Mouse (Mus musculus) cerebellum, adult 11-12 months (tissue): ENCODE measurements at regions not wholly inside any gene's neighbourhood (a gene's known extent, or its start where the extent isn't known, plus 50 kb on each side); places are given as distances from the start of the nearest gene placed in this dataset.

Experiments used
- DNase-seq: peaks from one replicate; pipeline ENCODE4 v3.0.0; 2022

- no peak for DNase-seq
Observed at GRCm38 (mm10) chr10:97397896-97398295, 81.5 kb upstream of the Dcn start.

GRCm38 (mm10) chr10:97402524-97402923 is 76.9 kb upstream of the Dcn start:
- no peak for DNase-seq

- DNase-seq: no peak
Observed at GRCm38 (mm10) chr10:97404076-97404787, 75.2 kb upstream of the Dcn start.

GRCm38 (mm10) chr10:97409181-97409581 is 70.2 kb upstream of the Dcn start:
- no peak for DNase-seq

- no peak for DNase-seq
Observed at GRCm38 (mm10) chr10:97409909-97410308, 69.5 kb upstream of the Dcn start.

GRCm38 (mm10) chr10:97422579-97422978 is 56.8 kb upstream of the Dcn start:
- DNase-seq: no peak

- DNase-seq: no peak
Observed at GRCm38 (mm10) chr10:97423039-97423700, 56.2 kb upstream of the Dcn start.
